Mouse (Mus musculus): ENCODE results near the gene Btbd16.

GRCm38 (mm10) chr7:130788950-130789349, 15.1 kb downstream of the Btbd16 start:
- TF ChIP-seq POLR2A (IDR thresholded peaks at IDR 0.05; ENCODE audit: borderline replicate concordance, extremely low read depth, insufficient read depth, insufficient read length, poor library complexity, severe bottlenecking) (no peak), CTCF (IDR thresholded peaks at IDR 0.05; ENCODE audit: borderline replicate concordance, extremely low read depth, insufficient read depth, insufficient read length) (no peak)

Measured in brain, embryonic 14.5 days (tissue).